Mouse (Mus musculus): ENCODE data around the gene Mapk6.

GRCm38 (mm10) chr9:75435291-75435690, 25.5 kb upstream of the Mapk6 start:
- TF ChIP-seq CTCF (IDR thresholded peaks at IDR 0.05; ENCODE audit: low read depth) (no peak), EP300 (IDR thresholded peaks at IDR 0.05; ENCODE audit: low read depth) (no peak)

Data from heart, postnatal 0 days (tissue).